Mouse (Mus musculus) telencephalon, adult 2 months (tissue): ENCODE measurements at regions not wholly inside any gene's neighbourhood (a gene's known extent, or its start where the extent isn't known, plus 50 kb on each side); places are given as distances from the start of the nearest gene placed in this dataset.

Experiments used
- DNase-seq: peaks from one replicate; pipeline ENCODE4 v3.0.0-alpha.2; 2011; ENCODE audit warnings: low read depth, low spot score

DNA sequence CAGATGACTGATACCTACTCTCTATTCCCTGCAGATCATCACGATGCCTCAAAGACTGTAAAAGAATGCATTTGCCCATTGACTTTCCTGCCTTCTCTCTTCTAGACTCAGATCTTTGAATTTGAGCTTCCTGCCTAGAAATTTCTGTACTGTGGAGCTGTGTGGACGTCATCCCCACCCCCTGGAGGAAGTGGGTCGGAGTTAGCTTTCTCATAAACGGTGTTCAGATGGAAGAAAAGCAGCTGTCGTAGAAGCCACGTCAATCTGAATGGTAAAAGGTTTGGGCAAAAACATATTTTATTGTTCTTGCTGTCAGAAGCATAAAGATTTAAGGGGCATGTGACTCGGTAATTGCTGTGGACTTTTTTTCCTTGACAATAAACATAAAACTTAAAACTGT, 154.6 kb upstream of the Mvb12b start:
- no peak for DNase-seq

GRCm38 (mm10) chr2:34038982-34039381, 151.2 kb upstream of the Mvb12b start:
- DNase-seq = no peak

GRCm38 (mm10) chr2:34033212-34033611, 145.5 kb upstream of the Mvb12b start:
- DNase-seq = no peak

GRCm38 (mm10) chr2:34031421-34031820, 143.7 kb upstream of the Mvb12b start:
- DNase-seq = no peak

DNA sequence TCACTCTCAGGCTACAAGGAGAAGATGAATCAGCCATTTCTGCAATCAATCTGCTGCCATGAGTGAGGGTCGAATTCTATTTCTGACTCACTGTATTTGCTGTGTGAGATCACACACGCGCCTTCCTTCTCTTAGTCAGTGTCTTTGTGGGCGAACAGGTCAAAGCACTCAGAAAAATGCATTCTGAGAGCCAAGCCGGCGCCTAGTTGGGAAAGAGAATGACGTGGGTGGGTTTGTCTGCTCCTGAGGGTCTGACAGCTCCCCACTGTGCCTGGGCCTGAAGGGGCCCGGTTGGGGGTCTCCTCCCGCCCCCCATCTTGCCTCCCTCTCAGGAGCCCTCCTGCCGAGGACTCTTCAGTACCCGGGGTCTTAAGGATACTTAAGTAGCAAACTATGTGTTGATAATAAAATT, 143.3 kb upstream of the Mvb12b start:
- no peak for DNase-seq

GRCm38 (mm10) chr2:34027445-34027844, 139.7 kb upstream of the Mvb12b start:
- no peak for DNase-seq

GRCm38 (mm10) chr2:34026566-34027360, 139.0 kb upstream of the Mvb12b start:
- DNase-seq = no peak

DNA sequence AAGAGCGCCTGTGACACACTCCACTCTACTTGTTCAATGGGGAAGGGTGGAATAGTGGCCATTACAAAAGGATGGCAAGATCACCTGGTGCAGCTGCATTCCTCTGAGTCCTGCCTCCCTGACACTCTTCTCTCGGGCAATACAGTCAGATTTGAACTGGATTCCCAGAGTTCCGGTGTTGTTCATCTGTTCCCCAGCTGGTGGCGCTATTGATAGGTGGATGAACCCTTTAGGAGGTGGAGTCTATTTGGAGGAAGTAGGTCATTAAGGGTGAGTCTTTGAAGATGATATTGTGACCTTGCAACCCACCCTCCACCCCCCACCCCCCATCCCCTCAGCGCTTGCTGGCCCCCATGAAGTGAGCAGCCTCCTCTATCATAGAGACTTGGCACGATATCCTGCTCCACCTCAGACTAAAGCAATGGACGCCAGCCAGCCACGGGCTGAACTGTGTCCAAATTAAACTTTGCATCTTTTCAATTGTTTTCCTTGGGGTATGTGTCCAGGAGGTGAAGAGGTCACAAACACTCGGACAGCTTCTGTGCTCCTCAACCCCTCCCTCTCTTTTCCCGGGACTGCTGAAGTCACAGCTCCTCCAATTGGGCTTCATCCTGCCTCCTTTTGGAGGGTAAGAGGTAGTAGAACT, 138.1 kb upstream of the Mvb12b start:
- DNase-seq = no peak

DNA sequence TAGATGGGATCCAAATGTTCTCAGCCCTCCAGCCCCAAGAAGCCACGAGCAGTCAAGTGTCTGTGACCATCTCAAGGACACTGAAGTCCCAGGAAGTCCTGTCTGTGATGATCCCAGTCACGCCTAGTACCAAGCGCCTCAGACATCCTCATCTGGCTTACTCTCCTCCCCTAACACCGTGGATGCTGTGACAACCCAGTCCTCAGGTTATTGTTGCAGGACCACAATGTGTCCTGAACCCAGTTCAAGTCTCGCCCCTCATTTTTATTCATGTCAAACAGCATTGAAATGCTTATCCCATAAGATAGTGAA, 129.4 kb upstream of the Mvb12b start:
- DNase-seq = no peak

DNA sequence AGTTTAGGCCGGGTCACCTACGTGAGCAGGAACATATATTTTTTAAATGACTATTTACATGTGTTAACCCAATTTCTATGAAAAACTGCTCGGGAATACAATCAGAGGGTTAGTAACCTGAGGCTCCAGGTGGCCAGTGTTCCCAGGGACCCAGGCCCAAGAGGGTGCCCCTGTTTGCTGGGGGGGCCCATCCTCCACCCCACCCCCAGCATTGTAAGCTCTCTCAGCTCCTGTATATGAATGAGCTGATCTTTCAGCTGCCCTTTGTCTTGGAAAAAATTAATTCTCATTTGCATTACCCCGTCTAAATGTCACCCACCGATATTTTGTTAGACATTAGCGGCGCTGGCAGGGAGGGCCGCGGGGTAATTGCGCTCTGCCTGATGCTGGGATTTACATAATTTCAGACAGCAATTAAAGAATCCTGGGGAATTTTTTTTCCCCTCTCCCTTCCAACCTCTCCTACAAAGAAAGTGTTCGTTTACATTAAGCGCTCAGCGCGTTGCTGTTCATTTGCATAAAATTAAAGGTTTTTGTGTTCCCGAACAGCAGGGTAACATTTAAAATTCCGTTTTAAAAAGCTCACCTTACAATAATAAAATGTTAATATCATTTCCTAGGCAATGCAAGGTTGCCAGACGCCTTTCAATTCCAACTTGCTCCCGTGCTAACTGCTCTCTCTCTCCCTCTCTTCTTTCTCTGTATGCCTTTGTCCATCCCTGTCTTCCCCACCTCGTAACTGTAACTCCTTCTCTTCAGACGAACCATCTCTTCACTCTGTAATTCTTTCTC, 128.8 kb upstream of the Mvb12b start:
- no peak for DNase-seq

DNA sequence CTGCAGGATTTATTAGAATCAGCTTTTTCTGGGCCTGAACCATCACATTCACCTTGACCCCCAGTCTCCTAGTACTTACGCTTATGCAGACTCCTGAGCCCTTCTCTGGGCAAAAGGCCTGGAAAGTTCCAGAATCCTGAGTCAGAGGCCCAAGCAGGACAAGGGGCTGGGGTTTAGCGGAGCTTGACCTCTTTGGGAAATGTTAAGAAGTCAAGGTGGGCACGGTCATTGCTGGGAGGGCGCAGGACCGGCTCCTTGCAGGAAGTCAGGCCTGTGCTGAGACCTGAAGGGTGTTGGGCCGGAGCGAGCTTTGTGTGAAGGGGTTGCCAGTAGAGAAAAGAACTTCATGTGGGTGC, 127.9 kb upstream of the Mvb12b start:
- no peak for DNase-seq

- DNase-seq = no peak
Measured at GRCm38 (mm10) chr2:34014868-34015639, 127.3 kb upstream of the Mvb12b start.

DNA sequence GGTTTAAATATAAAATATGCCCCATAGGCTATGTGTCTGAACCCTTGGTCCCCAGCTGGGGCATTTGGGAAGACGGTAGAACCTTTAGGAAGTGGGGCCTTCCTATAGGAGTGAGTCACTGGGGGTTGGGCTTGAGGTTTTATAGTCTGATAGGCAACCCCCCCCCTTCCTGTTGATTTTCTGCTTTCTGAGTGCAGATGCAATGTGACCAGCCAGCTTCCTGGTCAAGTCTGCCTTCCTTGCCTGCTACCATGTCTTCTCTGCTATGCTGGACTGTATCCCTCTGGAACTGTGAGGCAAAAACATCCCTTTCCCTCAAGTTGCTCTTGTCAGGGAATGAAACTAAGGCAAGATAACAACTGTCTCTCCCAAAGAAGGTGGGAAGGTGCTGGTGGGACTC, 122.4 kb upstream of the Mvb12b start:
- DNase-seq = no peak

- no peak for DNase-seq
Measured at GRCm38 (mm10) chr2:34007916-34008315, 120.2 kb upstream of the Mvb12b start.

DNA sequence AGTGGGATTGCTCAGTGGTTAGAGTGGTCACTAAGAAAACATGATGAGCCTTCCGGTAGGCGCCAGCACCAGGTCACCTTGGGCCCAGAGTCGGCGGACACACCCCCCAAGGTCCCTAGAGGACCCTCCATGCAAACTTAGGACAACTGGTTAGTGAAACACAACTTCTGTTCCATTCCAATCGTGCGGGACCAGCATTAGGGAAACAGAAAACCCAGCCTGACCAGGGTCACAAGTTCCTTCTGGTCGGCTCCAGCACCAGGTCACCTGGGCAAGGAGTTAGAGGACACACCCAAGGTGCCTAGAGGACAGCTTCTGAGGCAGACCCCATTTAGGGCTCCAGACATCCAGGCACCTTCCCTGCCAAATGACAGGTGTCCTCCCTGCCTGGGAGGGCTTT, 109.4 kb upstream of the Mvb12b start:
- DNase-seq = no peak

DNA sequence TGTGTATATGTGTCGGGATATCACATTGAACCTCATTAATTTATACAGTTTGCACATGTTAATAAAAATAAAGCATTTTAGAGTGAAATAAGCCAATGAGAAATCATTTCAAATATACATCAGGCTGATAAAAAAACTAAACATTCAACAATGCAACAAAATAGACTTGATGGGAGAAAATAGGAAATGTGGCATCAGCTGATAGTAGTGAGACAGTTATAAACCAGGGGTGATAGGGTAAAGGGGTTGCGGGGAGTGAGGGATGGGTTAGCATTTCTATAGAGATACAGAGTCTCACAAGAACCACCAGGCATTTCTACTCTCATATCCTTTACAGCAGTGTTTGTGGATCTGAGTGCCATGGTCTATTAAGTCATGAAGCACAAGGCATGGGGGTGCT, 108.6 kb upstream of the Mvb12b start:
- no peak for DNase-seq

- no peak for DNase-seq
Measured at GRCm38 (mm10) chr2:33991299-33991698, 103.6 kb upstream of the Mvb12b start.

DNA sequence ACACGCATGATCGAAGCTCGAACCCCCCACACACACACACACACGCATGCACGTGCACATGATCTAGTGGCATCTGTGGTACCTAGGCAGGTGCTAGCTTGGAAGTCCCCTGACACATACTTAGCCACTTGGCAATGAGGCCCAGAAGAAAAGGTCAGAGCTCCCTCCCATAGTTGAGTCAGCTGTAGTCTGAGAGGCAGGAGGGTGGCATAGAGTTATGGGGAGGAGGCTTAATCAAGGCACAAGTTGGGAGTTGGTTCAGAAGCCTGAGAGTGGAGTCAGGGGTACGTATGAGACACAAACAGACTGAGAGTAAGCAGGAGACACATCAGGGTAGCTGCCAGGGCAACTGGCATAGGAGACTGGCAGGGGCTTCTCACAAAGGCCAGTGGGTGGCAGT, 103.0 kb upstream of the Mvb12b start:
- no peak for DNase-seq

GRCm38 (mm10) chr2:33989555-33990370, 102.0 kb upstream of the Mvb12b start:
- DNase-seq = peak; percentile 50

- DNase-seq = peak; percentile 68
Measured at GRCm38 (mm10) chr2:33986420-33986819, 98.7 kb upstream of the Mvb12b start.

DNA sequence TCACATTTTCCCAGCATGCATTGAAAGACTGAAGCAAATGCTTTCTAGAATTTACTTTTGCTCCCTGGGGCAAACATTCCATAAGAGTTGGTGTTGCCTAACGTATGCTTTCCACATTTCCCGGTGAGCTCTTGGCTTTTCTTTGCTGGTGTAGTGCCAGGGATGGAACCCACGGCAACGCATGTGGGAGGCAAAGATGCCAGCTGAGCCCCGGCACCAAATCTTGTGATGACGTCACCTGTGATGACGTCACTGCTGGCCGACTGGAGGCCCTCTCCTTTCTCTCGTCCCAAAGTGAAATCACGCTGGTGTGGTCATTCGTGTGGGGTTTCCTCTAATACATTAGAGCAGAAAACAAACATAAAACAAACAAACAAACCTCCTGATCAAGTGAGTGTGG, 97.6 kb upstream of the Mvb12b start:
- no peak for DNase-seq
